Mouse (Mus musculus) hindbrain, embryonic 15.5 days (tissue): ENCODE measurements around the gene Rnf227. TPM values are rescaled to one million over a fixed set of nuclear protein-coding genes. Genes with fewer than 3 reads are reported as not detected.
"Not testable (repeated sequence)": the region's sequence is repeated elsewhere in the genome, so short reads cannot be mapped to it uniquely, and the experiment has no call there.

Experiments
- ATAC-seq: fragments of 200-750 bp; cut with Nextera tagmentation; 2 replicates; pipeline ENCODE4 v1.8.0; 2017; ENCODE audit warnings: low read depth, moderate number of reproducible peaks, moderate TSS enrichment; ENCODE audit not compliant: low FRiP score
- H3K27ac ChIP-seq: fragments of 300-500 bp; sonication (generic); replicated peaks from 2 replicates; pipeline ENCODE4 v1.5.1; 2015; ENCODE audit warnings: mild to moderate bottlenecking, inconsistent platforms
- H3K27me3 ChIP-seq: fragments of 300-500 bp; sonication (generic); 2 replicates; pipeline ENCODE4 v1.6.1; 2015; ENCODE audit warnings: control low read depth, inconsistent platforms
- H3K36me3 ChIP-seq: fragments of 300-500 bp; sonication (generic); 2 replicates; pipeline ENCODE4 v1.6.1; 2015; ENCODE audit warnings: control low read depth, inconsistent platforms
- H3K4me1 ChIP-seq: fragments of 300-500 bp; sonication (generic); replicated peaks from 2 replicates; pipeline ENCODE4 v1.6.1; 2015; ENCODE audit warnings: control low read depth, inconsistent platforms
- H3K4me2 ChIP-seq: fragments of 300-500 bp; sonication (generic); 2 replicates; pipeline ENCODE4 v1.6.1; 2015; ENCODE audit warnings: moderate library complexity, mild to moderate bottlenecking, inconsistent platforms
- H3K4me3 ChIP-seq: fragments of 300-500 bp; sonication (generic); 2 replicates; pipeline ENCODE4 v1.5.1; 2015; ENCODE audit warnings: mild to moderate bottlenecking, inconsistent platforms
- H3K9ac ChIP-seq: fragments of 300-500 bp; sonication (generic); 2 replicates; pipeline ENCODE4 v1.6.1; 2015; ENCODE audit warnings: inconsistent platforms
- H3K9me3 ChIP-seq: fragments of 300-500 bp; sonication (generic); 2 replicates; pipeline ENCODE4 v1.6.1; 2016; ENCODE audit warnings: control low read depth, inconsistent platforms
- WGBS: fragments of 180-500 bp; shearing (Covaris S2); methylation state at CpG from one replicate; pipeline ENCODE4 v1.1.7; 2015; 5-methylcytosine and 5-hydroxymethylcytosine counted together
- polyA plus RNA-seq: library from polyadenylated mRNA; unstranded; fragments of >200 nt; fragmentation: Nextera tagmentation; extraction: Ambion mirVana; gene quantifications from 2 replicates; pipeline ENCODE4 v1.2.1, GENCODE M21; 2015

Rnf227 gene
- polyA plus RNA-seq = 221 and 228 TPM in 2 replicates

GRCm38 (mm10) chr11:69340161-69341131, at the start of gene Rnf227:
Rnf227 (plus strand) TSS chr11:69340461.
- H3K27me3 ChIP-seq = no peaks in the 10 kb centered on the region
- H3K4me2 ChIP-seq = peak within 1 kb of the TSS; percentile 86
- peak; percentile 92 for ATAC-seq
- H3K4me1 ChIP-seq = peaks cover 22% of the 10 kb centered on the region
- under 1% methylated on average over 96 of the region's 99 CpGs for WGBS
- H3K36me3 ChIP-seq = peaks cover 24% of the 10 kb centered on the region
- H3K9ac ChIP-seq = peak within 1 kb of the TSS; percentile 59
- peak within 1 kb of the TSS; percentile 54 for H3K4me3 ChIP-seq
- peak within 1 kb of the TSS; percentile 92 for H3K27ac ChIP-seq
- H3K9me3 ChIP-seq = no peaks in the 10 kb centered on the region

- H3K36me3 ChIP-seq = no peaks in the 10 kb centered on the region; the same call in 1 of the 2 replicates
- ATAC-seq = no peak
- WGBS = 93% methylated on average over 5 of the region's 5 CpGs
- H3K9ac ChIP-seq = no peak overlapping the region
- no peaks in the 10 kb centered on the region for H3K4me1 ChIP-seq
- no peak overlapping the region for H3K27ac ChIP-seq
- H3K4me2 ChIP-seq = no peak overlapping the region
- no peaks in the 10 kb centered on the region for H3K27me3 ChIP-seq
- no peaks in the 10 kb centered on the region for H3K9me3 ChIP-seq
- no peak overlapping the region for H3K4me3 ChIP-seq
Observed at GRCm38 (mm10) chr11:69291111-69291510, 49.1 kb upstream of the Rnf227 start.

- no peak for ATAC-seq
- H3K4me1 ChIP-seq = no peaks in the 10 kb centered on the region
- no peaks in the 10 kb centered on the region for H3K9me3 ChIP-seq
- H3K27ac ChIP-seq = no peak overlapping the region
- no peak overlapping the region for H3K4me3 ChIP-seq
- peaks cover 12% of the 10 kb centered on the region for H3K36me3 ChIP-seq
- H3K27me3 ChIP-seq = no peaks in the 10 kb centered on the region
- whole genome bisulfite sequencing = 92% methylated on average over 3 of the region's 3 CpGs
- H3K9ac ChIP-seq = no peak overlapping the region
- H3K4me2 ChIP-seq = no peak overlapping the region
Observed at GRCm38 (mm10) chr11:69295286-69295685, 45.0 kb upstream of the Rnf227 start.

- Histone ChIP-seq H3K27ac (no peak overlapping the region), H3K4me3 (no peak overlapping the region), H3K9ac (no peak overlapping the region), H3K4me1 (no peaks in the 10 kb centered on the region), H3K36me3 (peaks cover 12% of the 10 kb centered on the region), H3K4me2 (no peak overlapping the region), H3K9me3 (no peaks in the 10 kb centered on the region), H3K27me3 (no peaks in the 10 kb centered on the region)
- 92% methylated on average over 2 of the region's 2 CpGs for WGBS
- no peak for ATAC-seq
Observed at GRCm38 (mm10) chr11:69297799-69298198, 42.5 kb upstream of the Rnf227 start.

GRCm38 (mm10) chr11:69298231-69298630, 42.0 kb upstream of the Rnf227 start:
- no peak for ATAC-seq
- no peak overlapping the region for H3K9ac ChIP-seq
- no peaks in the 10 kb centered on the region for H3K9me3 ChIP-seq
- no peaks in the 10 kb centered on the region for H3K27me3 ChIP-seq
- H3K4me3 ChIP-seq = no peak overlapping the region
- H3K4me1 ChIP-seq = no peaks in the 10 kb centered on the region
- peaks cover 12% of the 10 kb centered on the region for H3K36me3 ChIP-seq
- H3K4me2 ChIP-seq = no peak overlapping the region
- H3K27ac ChIP-seq = no peak overlapping the region
- WGBS = 67% methylated on average over 7 of the region's 7 CpGs

GRCm38 (mm10) chr11:69302817-69303216, 37.4 kb upstream of the Rnf227 start:
- Histone ChIP-seq H3K9ac (no peak overlapping the region), H3K9me3 (no peaks in the 10 kb centered on the region), H3K4me3 (no peak overlapping the region), H3K27ac (no peak overlapping the region), H3K27me3 (no peaks in the 10 kb centered on the region), H3K36me3 (peaks cover 33% of the 10 kb centered on the region), H3K4me1 (no peaks in the 10 kb centered on the region), H3K4me2 (no peak overlapping the region)
- no peak for ATAC-seq
- WGBS = 81% methylated on average over 7 of the region's 7 CpGs

GRCm38 (mm10) chr11:69305291-69305690, 35.0 kb upstream of the Rnf227 start:
- Histone ChIP-seq H3K27me3 (no peaks in the 10 kb centered on the region), H3K4me3 (no peak overlapping the region), H3K4me2 (no peak overlapping the region), H3K36me3 (peaks cover 43% of the 10 kb centered on the region), H3K4me1 (no peaks in the 10 kb centered on the region), H3K9me3 (no peaks in the 10 kb centered on the region), H3K9ac (no peak overlapping the region), H3K27ac (no peak overlapping the region)
- no peak for ATAC-seq
- WGBS = 93% methylated on average over 9 of the region's 9 CpGs

GRCm38 (mm10) chr11:69306039-69306438, 34.2 kb upstream of the Rnf227 start:
- H3K4me3 ChIP-seq = no peak overlapping the region
- no peak overlapping the region for H3K4me2 ChIP-seq
- H3K4me1 ChIP-seq = no peaks in the 10 kb centered on the region
- no peak overlapping the region for H3K27ac ChIP-seq
- no peak for ATAC-seq
- H3K9ac ChIP-seq = no peak overlapping the region
- H3K27me3 ChIP-seq = no peaks in the 10 kb centered on the region
- no peaks in the 10 kb centered on the region for H3K9me3 ChIP-seq
- 98% methylated on average over 2 of the region's 2 CpGs for WGBS
- peaks cover 50% of the 10 kb centered on the region for H3K36me3 ChIP-seq

GRCm38 (mm10) chr11:69311266-69311665, 29.0 kb upstream of the Rnf227 start:
- Histone ChIP-seq H3K9ac (no peak overlapping the region), H3K4me1 (peaks cover 4% of the 10 kb centered on the region), H3K9me3 (no peaks in the 10 kb centered on the region), H3K4me3 (no peak overlapping the region), H3K4me2 (no peak overlapping the region), H3K27ac (no peak overlapping the region), H3K36me3 (peaks cover 67% of the 10 kb centered on the region), H3K27me3 (no peaks in the 10 kb centered on the region)
- no peak for ATAC-seq
- WGBS = 58% methylated on average over 7 of the region's 7 CpGs

GRCm38 (mm10) chr11:69316361-69316760, 23.9 kb upstream of the Rnf227 start:
- H3K36me3 ChIP-seq = peaks cover 40% of the 10 kb centered on the region
- ATAC-seq = no peak
- peaks cover 4% of the 10 kb centered on the region for H3K4me1 ChIP-seq
- no peak overlapping the region for H3K4me3 ChIP-seq
- H3K27ac ChIP-seq = no peak overlapping the region
- 96% methylated on average over 6 of the region's 6 CpGs for WGBS
- H3K9me3 ChIP-seq = no peaks in the 10 kb centered on the region
- no peak overlapping the region for H3K9ac ChIP-seq
- no peaks in the 10 kb centered on the region for H3K27me3 ChIP-seq
- no peak overlapping the region for H3K4me2 ChIP-seq

- H3K4me1 ChIP-seq = peaks cover 15% of the 10 kb centered on the region
- H3K36me3 ChIP-seq = peaks cover 29% of the 10 kb centered on the region
- not testable (repeated sequence) for ATAC-seq, H3K4me2 ChIP-seq, H3K4me3 ChIP-seq, H3K9me3 ChIP-seq, H3K27me3 ChIP-seq, H3K27ac ChIP-seq, H3K9ac ChIP-seq
- 87% methylated on average over 3 of the region's 3 CpGs for WGBS
Observed at GRCm38 (mm10) chr11:69318000-69318399, 22.3 kb upstream of the Rnf227 start.

GRCm38 (mm10) chr11:69321580-69321979, 18.7 kb upstream of the Rnf227 start:
- H3K4me3 ChIP-seq = peak overlapping the region; percentile 56; the same call in 1 of the 2 replicates
- H3K27ac ChIP-seq = 0 out of 2 replicates have a peak overlapping the region, but pooled peaks have one; percentile 10
- 83% methylated on average over 6 of the region's 6 CpGs for WGBS
- ATAC-seq = no peak
- no peaks in the 10 kb centered on the region for H3K9me3 ChIP-seq
- peak overlapping the region; percentile 84 for H3K4me2 ChIP-seq
- H3K36me3 ChIP-seq = peaks cover 16% of the 10 kb centered on the region
- H3K4me1 ChIP-seq = peaks cover 42% of the 10 kb centered on the region
- H3K9ac ChIP-seq = peak overlapping the region; percentile 78; the same call in 1 of the 2 replicates
- no peaks in the 10 kb centered on the region for H3K27me3 ChIP-seq
